Mouse (Mus musculus) cerebellum, adult 11 months (tissue): ENCODE measurements around the gene Mucl3.

Experiments
- DNase-seq: peaks from one replicate; pipeline ENCODE4 v3.0.0; 2022

Gene Mucl3

DNA sequence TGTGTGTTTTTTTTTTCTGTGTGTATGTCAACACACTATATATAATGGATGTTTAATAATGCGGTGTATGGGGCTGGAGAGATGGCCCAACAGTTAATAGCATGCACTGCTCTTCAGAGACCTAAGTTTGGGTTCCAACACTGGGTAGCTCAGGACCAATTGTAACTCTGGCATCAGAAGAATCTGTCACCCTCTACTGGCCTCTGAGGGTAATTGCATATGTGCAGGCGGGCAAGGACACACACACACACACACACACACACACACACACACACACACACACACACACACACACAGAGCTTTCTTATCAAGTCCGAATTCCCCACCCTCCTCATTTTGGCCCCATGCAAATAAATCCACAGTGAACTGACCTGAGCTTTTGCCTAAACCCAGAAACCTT, 8.3 kb downstream of the Mucl3 start:
- DNase-seq = no peak

DNA sequence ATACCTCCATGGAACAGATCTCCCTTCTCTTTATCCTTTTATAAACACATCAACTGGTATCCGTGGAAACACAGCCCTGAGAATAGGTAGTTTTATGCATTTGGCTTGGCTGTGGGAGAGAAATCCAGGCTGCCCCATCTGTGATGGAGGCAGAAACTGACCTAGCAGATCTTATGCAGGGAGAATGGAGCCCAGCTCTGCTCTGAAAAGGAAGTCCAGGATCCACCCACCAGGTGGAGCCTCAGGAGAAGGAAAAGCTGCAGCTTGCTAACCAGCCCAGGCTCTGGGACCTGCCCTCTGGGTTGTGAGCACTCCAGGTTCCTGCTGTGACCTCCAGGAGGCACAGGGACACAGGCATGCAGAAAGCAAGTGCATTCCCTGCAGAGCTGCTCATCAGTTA, 9.5 kb downstream of the Mucl3 start:
- DNase-seq = no peak

DNA sequence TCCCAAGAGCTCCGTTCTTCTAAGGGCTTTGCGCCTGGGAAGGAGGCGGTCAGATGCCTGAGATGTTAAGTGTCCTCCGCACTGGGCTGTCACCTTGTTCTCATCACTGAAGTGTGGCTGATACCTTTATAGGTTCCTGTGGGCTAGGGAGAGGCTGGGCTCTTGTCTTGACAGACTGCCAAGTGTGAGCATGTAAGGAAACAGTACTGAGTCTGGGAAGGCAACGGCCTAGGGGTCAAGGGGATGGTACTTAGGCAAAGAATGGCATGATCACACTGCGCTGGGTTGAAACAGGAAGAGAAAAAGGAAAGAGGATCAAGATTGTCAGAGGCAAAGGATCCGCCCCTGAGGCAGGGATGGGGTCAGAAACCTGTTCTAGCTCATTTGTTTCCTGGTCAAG, 17.0 kb downstream of the Mucl3 start, which contains the start of gene Gm9573:
TSS of gene Gm9573 (minus strand) at position 101 of the 400 bp plus-strand sequence.
- no peak for DNase-seq

DNA sequence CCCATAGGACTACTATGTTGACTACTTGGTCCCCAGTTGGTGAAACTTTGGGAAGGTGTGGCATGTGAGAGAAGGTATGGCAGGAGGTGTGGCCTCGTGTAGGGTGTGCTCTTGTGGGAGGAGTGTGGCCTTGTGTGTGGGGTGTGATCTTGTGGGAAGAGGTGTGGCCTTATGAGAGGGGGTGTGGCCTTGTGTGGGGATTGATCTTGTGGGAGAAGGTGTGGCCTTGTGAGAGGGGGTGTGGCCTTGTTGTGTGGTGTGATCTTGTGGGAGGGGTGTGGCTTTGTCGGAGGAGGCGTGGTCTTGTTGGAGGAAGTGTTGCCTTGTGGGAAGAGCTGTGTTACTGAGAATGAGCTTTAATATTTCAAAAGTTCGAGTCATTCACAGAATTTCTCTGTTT, 26.4 kb downstream of the Mucl3 start:
- DNase-seq = no peak

DNA sequence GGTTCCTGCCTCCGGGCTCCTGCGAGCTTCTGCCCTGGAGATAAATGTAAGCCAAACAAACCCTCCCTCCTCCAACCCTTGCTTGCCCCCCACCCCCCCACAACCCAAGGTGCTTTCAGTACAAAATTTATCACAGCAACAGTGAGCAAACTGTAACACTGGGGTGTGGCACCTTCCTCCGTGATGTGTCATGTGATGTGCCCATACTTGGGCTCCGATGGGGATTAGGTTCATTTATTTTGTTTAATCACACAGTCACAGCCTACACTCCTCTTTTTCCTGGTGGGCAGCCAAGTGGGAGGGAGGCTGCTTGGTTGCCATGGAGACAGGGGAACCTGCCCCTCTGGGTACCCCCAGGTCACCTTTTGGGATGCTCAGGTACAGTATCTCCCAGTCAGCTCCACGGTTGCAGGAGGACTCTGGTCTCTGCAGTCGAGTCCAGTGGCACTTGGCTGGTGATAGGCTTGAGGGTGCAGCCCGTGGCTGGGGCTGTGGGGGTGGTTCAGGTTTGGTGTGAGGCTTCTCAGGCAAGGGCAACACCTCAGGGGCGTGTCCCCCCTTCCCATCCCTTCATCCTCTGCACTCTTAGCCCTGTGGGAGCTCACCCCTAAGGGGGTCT, 41.6 kb downstream of the Mucl3 start:
- no peak for DNase-seq

DNA sequence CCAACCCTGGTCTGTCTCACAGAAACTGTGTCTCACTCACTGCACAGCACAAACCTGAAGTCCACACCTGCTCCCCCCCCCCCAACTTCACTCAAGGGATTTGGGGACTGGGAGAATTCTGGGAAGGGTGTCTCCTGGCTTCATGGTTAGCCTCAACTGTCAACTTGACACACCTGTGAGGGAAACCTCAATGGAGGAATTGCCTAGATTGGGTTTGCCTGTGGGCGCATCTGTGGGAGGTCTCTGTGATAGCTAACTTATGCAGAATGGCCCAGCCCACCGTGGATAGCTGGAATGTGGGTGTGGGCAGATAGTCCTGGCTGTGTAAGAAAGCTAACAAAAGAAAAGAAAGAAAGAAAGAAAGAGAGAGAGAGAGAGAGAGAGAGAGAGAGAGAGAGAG, 42.2 kb downstream of the Mucl3 start, which contains the start of gene Sfta2:
TSS of gene Sfta2 (plus strand) at position 301 of the 400 bp plus-strand sequence.
- DNase-seq = no peak

DNA sequence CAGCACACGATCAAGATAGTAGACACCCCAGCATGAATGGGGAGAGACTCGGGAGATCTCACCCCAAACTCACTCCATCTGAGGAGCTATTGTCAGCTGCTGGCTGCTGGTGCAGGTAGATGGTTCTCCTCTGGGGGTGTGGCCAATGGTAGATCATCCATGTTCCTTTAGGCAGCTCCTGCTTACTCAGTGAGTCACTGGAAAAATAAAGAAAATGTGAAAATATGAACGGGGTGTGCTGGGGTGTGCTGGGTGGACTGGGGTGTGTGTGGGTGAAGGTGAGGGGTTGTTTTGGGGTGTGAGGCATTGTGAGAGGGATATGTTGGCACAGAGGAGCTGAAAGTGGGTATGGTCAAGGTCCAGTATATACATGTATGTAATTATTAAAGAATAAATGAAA, 46.1 kb downstream of the Mucl3 start:
- DNase-seq = no peak

DNA sequence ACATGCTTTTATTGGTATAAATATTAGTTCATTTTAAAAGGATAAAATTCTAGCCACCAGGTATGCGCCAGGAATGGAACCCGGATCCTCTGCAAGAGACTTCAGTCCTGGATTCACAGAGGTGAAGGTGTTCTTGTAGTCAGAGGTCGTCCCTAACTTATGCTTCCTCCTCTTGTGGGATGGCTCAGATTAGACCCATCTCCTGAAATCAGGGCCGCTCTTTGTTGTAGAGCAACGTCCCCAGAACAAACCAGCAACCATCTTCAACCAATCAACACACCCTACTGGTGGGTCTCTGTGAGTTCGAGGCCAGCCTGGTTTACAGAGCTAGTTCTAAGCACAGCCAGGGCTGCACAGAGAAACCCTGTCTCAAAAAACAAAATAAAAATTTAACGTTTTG, 49.0 kb downstream of the Mucl3 start:
- DNase-seq = no peak

DNA sequence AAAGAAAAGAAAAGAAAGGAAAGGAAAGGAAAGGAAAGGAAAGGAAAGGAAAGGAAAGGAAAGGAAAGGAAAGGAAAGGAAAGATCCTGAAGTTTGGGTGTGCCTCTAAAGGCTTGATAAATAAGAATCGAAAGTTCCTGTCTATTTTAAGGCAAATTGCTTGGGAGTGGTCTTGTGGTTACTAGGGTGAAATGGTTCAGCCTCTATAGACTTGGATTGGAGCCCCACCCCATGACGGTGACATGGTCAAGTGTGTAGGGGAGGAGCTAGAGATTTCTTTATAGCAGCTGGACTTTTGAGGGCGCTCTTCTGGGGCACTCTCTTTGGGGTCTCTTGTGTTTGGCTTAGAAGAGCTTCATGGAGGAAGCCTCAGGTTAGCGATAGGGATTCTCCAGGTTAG, 49.7 kb downstream of the Mucl3 start:
- DNase-seq = no peak

DNA sequence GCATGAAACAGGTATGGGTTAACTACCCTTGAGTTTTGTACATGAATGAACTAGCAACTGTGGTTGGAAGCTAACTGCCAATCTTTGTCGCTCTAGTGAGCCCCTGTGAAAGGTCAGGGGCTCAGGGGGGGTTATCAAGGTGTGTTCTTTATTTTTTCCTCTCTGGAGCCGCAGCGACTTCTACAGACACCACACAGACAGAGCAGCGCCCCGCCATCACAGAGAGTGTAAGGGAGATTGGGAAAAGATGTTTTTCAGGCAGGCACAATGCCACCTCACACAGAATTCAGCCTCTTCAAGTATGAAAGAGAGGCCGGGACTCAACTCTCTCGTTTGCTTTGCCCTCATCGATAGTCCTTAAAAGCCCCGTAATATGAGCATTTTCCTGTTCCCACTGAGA, 51.4 kb downstream of the Mucl3 start:
- DNase-seq = no peak

DNA sequence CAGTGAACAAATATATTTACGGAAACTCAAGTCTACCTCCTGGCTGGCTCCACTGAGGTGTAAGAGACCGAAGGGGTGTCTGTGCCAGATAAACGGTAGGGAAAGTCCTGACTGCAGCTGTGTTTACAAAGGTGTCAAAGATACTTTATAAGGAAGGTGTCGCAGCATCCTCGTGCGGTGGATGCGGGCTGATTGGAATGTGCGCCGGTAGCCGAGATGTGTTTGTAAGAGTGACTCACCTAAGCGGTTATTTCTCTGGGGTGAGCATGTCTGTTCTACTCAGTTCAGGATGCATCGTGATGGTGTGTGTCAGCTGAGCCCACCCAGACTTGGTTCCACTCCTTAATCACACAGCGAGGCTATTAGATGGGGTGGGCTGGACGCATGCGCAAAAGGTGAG, 51.8 kb downstream of the Mucl3 start:
- DNase-seq = no peak

DNA sequence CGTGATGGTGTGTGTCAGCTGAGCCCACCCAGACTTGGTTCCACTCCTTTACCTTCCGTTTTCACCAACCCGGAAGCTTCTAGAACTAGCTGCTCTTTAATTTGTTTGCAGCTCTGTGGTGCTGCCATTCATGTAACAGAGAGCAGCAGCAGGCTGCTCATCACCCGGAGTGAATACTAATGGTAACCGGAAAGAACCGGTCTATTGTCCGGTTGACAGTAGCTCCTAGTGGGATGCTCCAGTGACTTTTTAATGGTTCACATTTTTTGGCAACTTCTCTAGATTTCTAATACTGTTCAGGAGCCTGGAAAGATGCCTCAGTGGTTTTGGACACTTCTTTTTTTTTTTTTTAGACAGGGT, 52.3 kb downstream of the Mucl3 start:
- DNase-seq = no peak

DNA sequence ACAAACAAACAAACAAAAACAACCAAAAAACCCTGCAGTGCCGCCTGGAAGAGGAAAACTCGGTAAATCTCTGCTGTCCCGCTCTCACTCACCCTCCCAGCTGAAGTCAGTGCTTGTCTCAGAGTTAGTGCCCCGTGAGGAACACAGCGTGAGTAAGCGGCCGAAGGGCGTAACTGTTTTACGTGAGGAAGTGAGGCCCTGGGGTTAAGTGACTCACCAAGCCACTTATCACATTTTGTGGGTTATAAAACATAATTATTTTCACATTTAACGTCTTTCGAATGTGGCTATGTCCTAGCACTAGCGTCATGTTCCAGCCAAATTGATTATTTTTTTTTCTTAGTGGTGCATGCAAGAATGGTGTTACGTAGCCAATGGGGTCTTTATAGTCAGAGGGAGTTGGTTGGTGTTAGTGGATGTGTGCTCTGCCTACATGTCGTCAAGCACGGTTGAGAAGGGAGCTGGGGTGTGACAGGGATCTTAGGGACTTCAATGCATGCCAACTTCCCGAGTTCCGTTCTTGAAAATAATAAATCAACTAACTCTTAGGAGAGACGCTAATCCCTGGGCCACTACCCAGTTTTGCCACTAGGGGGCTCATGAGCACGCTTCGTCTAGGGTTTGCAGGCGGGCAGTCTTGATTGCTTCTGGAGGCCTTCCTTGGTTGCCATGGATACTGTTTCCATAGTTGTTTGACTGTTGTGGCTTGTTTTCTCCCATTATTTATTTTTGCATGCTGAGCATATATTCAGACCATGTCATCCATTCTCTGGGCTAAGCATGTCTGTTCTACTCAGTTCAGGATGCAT, 52.9 kb downstream of the Mucl3 start:
- peak; percentile 50 for DNase-seq

DNA sequence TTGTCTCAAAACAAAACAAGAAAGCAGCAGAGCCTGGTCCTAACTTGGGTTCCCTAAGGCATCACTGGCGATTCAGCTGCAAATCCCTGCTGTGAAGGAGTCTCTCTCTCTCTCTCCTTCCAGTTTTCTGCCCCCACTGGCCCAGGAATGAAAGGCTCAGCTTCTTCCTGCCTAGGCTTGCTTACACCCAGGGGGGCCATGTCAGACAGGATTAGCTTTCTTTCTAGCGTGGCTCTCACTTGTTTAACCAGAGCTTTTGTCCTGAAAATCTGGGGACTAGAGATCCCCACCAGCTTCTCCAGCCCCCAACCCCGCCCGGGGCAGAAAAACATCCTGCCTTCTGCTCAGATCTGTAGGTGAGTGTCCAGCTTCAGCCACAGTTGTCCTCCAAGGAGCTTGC, 55.1 kb downstream of the Mucl3 start:
- DNase-seq = no peak

DNA sequence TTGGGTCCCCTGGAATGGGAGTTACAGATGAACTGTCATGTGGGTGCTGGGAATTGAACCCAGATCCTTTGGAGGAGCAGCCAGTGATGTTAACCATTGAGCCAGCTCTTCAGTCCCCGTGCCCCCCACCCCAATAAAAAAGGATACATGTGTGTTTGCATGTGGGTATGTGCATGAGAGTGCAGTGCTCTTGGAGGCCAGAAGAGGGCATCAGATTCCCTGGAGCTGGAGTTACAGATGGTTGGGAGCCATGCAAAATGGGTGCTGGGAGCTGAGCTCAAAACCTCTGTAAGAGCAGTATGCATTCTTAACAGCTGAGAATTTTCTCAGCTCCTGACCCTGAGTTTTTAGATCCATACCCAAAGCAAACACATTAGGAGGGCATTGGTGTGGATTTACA, 56.2 kb downstream of the Mucl3 start:
- no peak for DNase-seq
